Mouse (Mus musculus) intestine, embryonic 16.5 days (tissue): ENCODE data around the gene Olfr173. TPM values are rescaled to one million over a fixed set of nuclear protein-coding genes. Genes with fewer than 3 reads are reported as not detected.

Experiments used
- ATAC-seq: fragments of 200-750 bp; cut with Nextera tagmentation; 2 replicates; pipeline ENCODE4 v1.8.0; 2017; ENCODE audit warnings: moderate TSS enrichment, moderate library complexity
- H3K27ac ChIP-seq: fragments of 300-500 bp; sonication (generic); 2 replicates; pipeline ENCODE4 v1.5.1; 2014; ENCODE audit warnings: mild to moderate bottlenecking, low read length
- H3K27me3 ChIP-seq: fragments of 300-500 bp; sonication (generic); replicated peaks from 2 replicates; pipeline ENCODE4 v1.6.1; 2014; ENCODE audit warnings: low read length, control low read depth, mixed read lengths; ENCODE audit not compliant: control insufficient read depth, insufficient read depth
- H3K36me3 ChIP-seq: fragments of 300-500 bp; sonication (generic); 2 replicates; pipeline ENCODE4 v1.6.1; 2014; ENCODE audit warnings: low read length, control low read depth; ENCODE audit not compliant: control insufficient read depth, insufficient read depth
- H3K4me1 ChIP-seq: fragments of 300-500 bp; sonication (generic); 2 replicates; pipeline ENCODE4 v1.6.1; 2014; ENCODE audit warnings: low read length, control low read depth, mixed read lengths; ENCODE audit not compliant: control insufficient read depth, insufficient read depth
- H3K4me2 ChIP-seq: fragments of 300-500 bp; sonication (generic); 2 replicates; pipeline ENCODE4 v1.6.1; 2014; ENCODE audit warnings: low read depth, low read length, control low read depth
- H3K4me3 ChIP-seq: fragments of 300-500 bp; sonication (generic); 2 replicates; pipeline ENCODE4 v1.5.1; 2014; ENCODE audit warnings: mild to moderate bottlenecking, low read length
- H3K9ac ChIP-seq: fragments of 300-500 bp; sonication (generic); 2 replicates; pipeline ENCODE4 v1.6.1; 2014; ENCODE audit warnings: low read depth, low read length
- H3K9me3 ChIP-seq: fragments of 300-500 bp; sonication (generic); 2 replicates; pipeline ENCODE4 v1.6.1; 2016; ENCODE audit warnings: low read length, control low read depth; ENCODE audit not compliant: control insufficient read depth
- WGBS: fragments of 180-500 bp; shearing (Covaris S2); extraction: QIAGEN DNeasy Blood & Tissue Kit; methylation state at CpG from one replicate; pipeline ENCODE4 v1.1.7; 2014; 5-methylcytosine and 5-hydroxymethylcytosine counted together
- microRNA-seq: library from miRNA; unstranded; fragments of <30 nt; microRNA quantifications from one replicate; pipeline ENCODE4, GENCODE M21; 2016
- polyA plus RNA-seq: library from polyadenylated mRNA; unstranded; fragments of >200 nt; fragmentation: Nextera tagmentation; extraction: Ambion mirVana; gene quantifications from 2 replicates; pipeline ENCODE4 v1.2.1, GENCODE M21; 2015

Gene Olfr173
- polyA plus RNA-seq, result not detected in 2 replicates

DNA sequence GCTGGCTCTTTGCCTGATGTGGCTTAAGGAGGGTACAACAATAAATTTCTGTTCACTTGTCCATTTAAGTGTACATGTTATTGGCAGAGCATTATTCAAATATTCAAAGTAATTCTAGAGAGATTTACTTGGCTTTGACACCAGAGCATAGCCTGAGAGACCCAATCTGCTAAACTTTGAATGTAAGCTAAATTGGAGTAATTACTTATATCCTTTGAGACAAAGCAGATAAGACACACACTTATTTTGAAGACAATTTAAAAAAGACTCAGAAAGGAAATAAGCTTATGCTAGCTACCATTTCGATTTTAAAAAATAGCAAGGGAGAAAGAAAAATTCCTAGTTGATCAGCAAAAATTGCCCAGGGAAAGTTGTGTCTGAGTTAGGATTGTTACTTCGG is at the start of gene Olfr173:
Gene Olfr173, minus strand, starts transcription at position 101 of the 400 bp plus-strand sequence.
- Histone ChIP-seq H3K36me3 (no peaks in the 10 kb centered on the region), H3K27me3 (no peaks in the 10 kb centered on the region), H3K4me1 (no peaks in the 10 kb centered on the region), H3K4me2 (no peak within 1 kb of the TSS), H3K9ac (no peak within 1 kb of the TSS), H3K27ac (no peak within 1 kb of the TSS), H3K9me3 (no peaks in the 10 kb centered on the region), H3K4me3 (no peak within 1 kb of the TSS)
- ATAC-seq, result no peak
- 78% methylated on average over 2 of the region's 2 CpGs for WGBS

DNA sequence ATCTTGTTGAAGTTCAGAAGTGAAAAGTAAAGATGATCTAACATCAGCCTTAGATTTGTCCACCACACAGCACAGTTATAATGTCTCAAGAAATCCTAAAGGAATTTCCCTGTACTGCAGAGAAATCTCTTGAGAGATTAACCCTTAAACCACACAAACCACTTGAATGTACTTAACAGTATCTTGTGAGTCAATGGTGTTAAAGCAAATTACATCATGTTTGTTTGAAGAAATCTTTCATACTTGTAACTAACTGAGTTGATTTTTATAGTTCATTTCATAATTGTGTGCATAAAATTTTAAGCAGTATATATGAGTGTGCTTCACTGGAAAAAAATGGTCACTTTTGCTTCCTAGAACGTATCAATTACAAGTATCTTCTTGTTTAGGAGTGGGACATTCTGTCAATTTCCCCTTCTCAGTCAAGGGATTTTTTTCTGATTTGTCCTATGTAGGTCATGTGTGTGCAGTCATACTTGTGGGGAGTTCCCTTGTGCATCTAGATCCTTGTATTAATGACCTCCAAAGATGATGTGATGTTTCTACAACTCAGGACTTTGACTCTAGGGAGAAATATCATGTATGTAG is 26.8 kb upstream of the Olfr173 start, which contains the start of gene Olfr175-ps1:
Gene Olfr175-ps1, minus strand, starts transcription at position 51 of the 588 bp plus-strand sequence.
- H3K27ac ChIP-seq, result no peak within 1 kb of the TSS
- WGBS, result 81% methylated on average over 1 of the region's 1 CpGs
- H3K36me3 ChIP-seq, result no peaks in the 10 kb centered on the region
- no peak for ATAC-seq
- no peak within 1 kb of the TSS for H3K9ac ChIP-seq
- H3K4me3 ChIP-seq, result no peak within 1 kb of the TSS
- no peaks in the 10 kb centered on the region for H3K4me1 ChIP-seq
- no peaks in the 10 kb centered on the region for H3K9me3 ChIP-seq
- H3K27me3 ChIP-seq, result no peaks in the 10 kb centered on the region
- H3K4me2 ChIP-seq, result no peak within 1 kb of the TSS

DNA sequence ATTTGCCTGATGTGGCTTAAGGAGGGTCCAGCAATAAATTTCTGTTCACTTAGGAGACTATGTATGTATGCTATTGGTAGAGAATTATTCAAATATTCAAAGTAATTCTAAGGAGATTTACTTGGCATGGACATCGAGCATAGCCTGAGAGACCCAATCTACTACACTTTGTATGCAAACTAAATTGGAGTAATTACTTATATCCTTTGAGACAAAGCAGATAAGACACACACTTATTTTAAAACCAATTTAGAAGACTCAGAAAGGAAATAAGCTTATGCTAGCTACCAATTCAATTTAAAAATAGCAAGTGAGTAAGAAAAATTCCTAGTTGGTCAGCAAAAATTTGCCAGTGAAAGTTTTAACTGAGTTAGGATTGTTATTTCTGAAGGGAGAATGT is 37.0 kb downstream of the Olfr173 start, which contains the start of gene Olfr172:
Gene Olfr172, minus strand, starts transcription at position 101 of the 400 bp plus-strand sequence.
- Histone ChIP-seq H3K36me3 (no peaks in the 10 kb centered on the region), H3K4me2 (no peak within 1 kb of the TSS), H3K4me3 (no peak within 1 kb of the TSS), H3K9ac (no peak within 1 kb of the TSS), H3K27ac (no peak within 1 kb of the TSS), H3K9me3 (no peaks in the 10 kb centered on the region), H3K4me1 (no peaks in the 10 kb centered on the region), H3K27me3 (no peaks in the 10 kb centered on the region)
- no peak for ATAC-seq
- 88% methylated on average over 1 of the region's 1 CpGs for WGBS

DNA sequence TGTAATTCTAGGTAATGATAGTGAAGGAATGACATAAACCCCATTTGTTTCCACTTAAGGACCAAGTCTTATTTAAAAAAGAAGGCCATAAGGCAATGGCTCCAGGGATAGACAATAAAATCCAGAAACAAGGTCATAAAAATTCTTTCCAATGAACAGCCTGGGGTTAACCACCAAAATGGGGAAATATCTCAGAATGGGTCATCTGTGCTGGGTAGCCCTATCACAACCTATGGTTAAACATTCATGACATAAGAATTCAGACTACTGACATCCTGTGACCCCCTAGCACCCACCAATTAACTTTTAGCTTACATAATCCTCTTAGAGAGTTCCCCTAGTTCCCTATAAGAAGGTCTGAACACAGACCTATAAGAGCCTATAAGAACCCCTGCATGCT is 43.9 kb downstream of the Olfr173 start:
- H3K36me3 ChIP-seq, result no peaks in the 10 kb centered on the region
- ATAC-seq, result no peak
- H3K9ac ChIP-seq, result no peak overlapping the region
- H3K9me3 ChIP-seq, result no peaks in the 10 kb centered on the region
- no peak overlapping the region for H3K4me3 ChIP-seq
- H3K27me3 ChIP-seq, result no peaks in the 10 kb centered on the region
- no peak overlapping the region for H3K27ac ChIP-seq
- no peaks in the 10 kb centered on the region for H3K4me1 ChIP-seq
- H3K4me2 ChIP-seq, result no peak overlapping the region

DNA sequence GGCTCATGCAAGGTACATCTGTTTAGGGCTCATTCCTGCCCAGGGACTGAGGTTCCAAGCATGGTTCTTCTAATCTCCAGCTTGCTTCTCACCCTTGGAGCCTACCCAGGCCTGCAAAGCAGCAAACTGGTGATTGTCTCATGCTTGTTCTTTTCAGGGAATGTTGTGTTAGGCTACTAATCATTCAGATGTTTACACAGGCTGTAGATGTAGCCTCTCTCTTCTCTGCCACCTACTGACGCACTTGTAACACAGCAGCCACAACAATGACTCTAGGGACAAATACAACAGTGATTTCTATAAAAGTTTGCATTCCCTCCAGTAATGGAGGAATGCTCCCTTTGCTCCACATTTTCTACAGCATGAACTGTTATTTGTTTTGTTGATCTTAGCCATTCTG is 48.8 kb downstream of the Olfr173 start:
- Histone ChIP-seq H3K4me3 (no peak overlapping the region), H3K36me3 (no peaks in the 10 kb centered on the region), H3K27me3 (no peaks in the 10 kb centered on the region), H3K4me2 (no peak overlapping the region), H3K4me1 (no peaks in the 10 kb centered on the region), H3K27ac (no peak overlapping the region), H3K9ac (no peak overlapping the region), H3K9me3 (no peaks in the 10 kb centered on the region)
- ATAC-seq, result peak; percentile 58
- WGBS, result 16% methylated on average over 1 of the region's 1 CpGs

DNA sequence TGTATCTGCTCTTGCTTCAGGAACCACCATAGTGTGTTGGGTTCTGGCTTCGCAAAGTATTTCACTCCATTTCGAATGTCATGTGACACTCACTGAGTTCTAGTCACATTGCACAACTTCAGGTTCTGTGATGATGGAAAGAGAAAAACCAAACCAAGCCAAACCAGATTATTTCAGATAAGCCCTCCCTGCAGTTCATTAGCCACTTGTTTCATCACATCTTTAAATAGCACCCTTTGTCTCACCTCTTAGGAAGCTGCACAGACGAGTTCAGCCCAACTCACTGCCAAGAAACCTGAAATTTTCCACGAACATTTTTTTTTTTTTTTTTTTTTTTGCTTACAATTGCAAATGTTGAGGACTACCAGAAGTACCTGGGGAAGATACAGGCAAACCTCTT is 53.4 kb downstream of the Olfr173 start:
- no peak overlapping the region for H3K27ac ChIP-seq
- no peak overlapping the region for H3K4me2 ChIP-seq

More for the DNA sequence above, 53.4 kb downstream of the Olfr173 start:
- no peak for ATAC-seq
- no peak overlapping the region for H3K4me3 ChIP-seq
- WGBS, result 69% methylated on average over 4 of the region's 4 CpGs
- H3K9me3 ChIP-seq, result no peaks in the 10 kb centered on the region
- no peaks in the 10 kb centered on the region for H3K4me1 ChIP-seq
- H3K27me3 ChIP-seq, result no peaks in the 10 kb centered on the region
- H3K9ac ChIP-seq, result no peak overlapping the region
- no peaks in the 10 kb centered on the region for H3K36me3 ChIP-seq

Small RNA genes lying within 50 kb of the gene (microRNA-seq; reads per million reads assigned to microRNA genes)
- not detected for gene Gm27564

Other genes starting within 250 kb of the Olfr173 start
- not detected in 2 replicates for gene Gm813, start 183.3 kb downstream of the Olfr173 start, polyA plus RNA-seq
- not detected in 2 replicates for gene E330017A01Rik, start 161.5 kb downstream of the Olfr173 start, polyA plus RNA-seq
- gene Cpox, start 130.0 kb downstream of the Olfr173 start, polyA plus RNA-seq, result 60.6 and 70.3 TPM in 2 replicates
- gene Gpr15, start 81.2 kb downstream of the Olfr173 start, polyA plus RNA-seq, result 0.11 and 0.24 TPM in 2 replicates
- gene Cldnd1, start 72.4 kb downstream of the Olfr173 start, polyA plus RNA-seq, result 93.7 and 97.5 TPM in 2 replicates
- not detected in 2 replicates for gene Olfr172, start 37.1 kb downstream of the Olfr173 start, polyA plus RNA-seq
- gene Olfr175-ps1, start 26.5 kb upstream of the Olfr173 start, polyA plus RNA-seq, result not detected in 2 replicates
- not detected in 2 replicates for gene Olfr177, start 74.5 kb upstream of the Olfr173 start, polyA plus RNA-seq
- not detected in 2 replicates for gene Olfr178, start 91.8 kb upstream of the Olfr173 start, polyA plus RNA-seq
- gene Olfr181, start 128.5 kb upstream of the Olfr173 start, polyA plus RNA-seq, result not detected in 2 replicates
- not detected in 2 replicates for gene Olfr180, start 129.1 kb upstream of the Olfr173 start, polyA plus RNA-seq
- not detected in 2 replicates for gene Olfr183, start 195.1 kb upstream of the Olfr173 start, polyA plus RNA-seq
- gene Olfr186, start 230.0 kb upstream of the Olfr173 start, polyA plus RNA-seq, result not detected in 2 replicates
- not detected in 2 replicates for gene Olfr187, start 239.5 kb upstream of the Olfr173 start, polyA plus RNA-seq